Mouse (Mus musculus) limb, embryonic 12.5 days (tissue): ENCODE results near the gene Gm49721. TPM values are rescaled to one million over a fixed set of nuclear protein-coding genes. Genes with fewer than 3 reads are reported as not detected.
A peak's percentile ranks its signal among the peaks of the same experiment; 100 is the strongest.
"Not testable (repeated sequence)": the region's sequence is repeated elsewhere in the genome, so short reads cannot be mapped to it uniquely, and the experiment has no call there.

Experiments used
- ATAC-seq: fragments of 200-750 bp; cut with Nextera tagmentation; 2 replicates; pipeline ENCODE4 v1.8.0; 2017; ENCODE audit warnings: low read depth, moderate TSS enrichment; ENCODE audit not compliant: insufficient number of reproducible peaks, insufficient read depth, low FRiP score, low TSS enrichment
- H3K27ac ChIP-seq: fragments of 300-500 bp; sonication (generic); 2 replicates; pipeline ENCODE4 v1.5.1; 2016; ENCODE audit warnings: mild to moderate bottlenecking, moderate library complexity
- H3K27me3 ChIP-seq: fragments of 300-500 bp; sonication (generic); 2 replicates; pipeline ENCODE4 v1.6.1; 2016; ENCODE audit warnings: mild to moderate bottlenecking, moderate library complexity
- H3K36me3 ChIP-seq: fragments of 300-500 bp; sonication (generic); 2 replicates; pipeline ENCODE4 v1.6.1; 2016; ENCODE audit warnings: mild to moderate bottlenecking, moderate library complexity
- H3K4me1 ChIP-seq: fragments of 300-500 bp; sonication (generic); replicated peaks from 2 replicates; pipeline ENCODE4 v1.6.1; 2016
- H3K4me2 ChIP-seq: fragments of 300-500 bp; sonication (generic); 2 replicates; pipeline ENCODE4 v1.6.1; 2016; ENCODE audit warnings: mild to moderate bottlenecking, moderate library complexity
- H3K4me3 ChIP-seq: fragments of 300-500 bp; sonication (generic); replicated peaks from 2 replicates; pipeline ENCODE4 v1.5.1; 2016; ENCODE audit warnings: mild to moderate bottlenecking
- H3K9ac ChIP-seq: fragments of 300-500 bp; sonication (generic); replicated peaks from 2 replicates; pipeline ENCODE4 v1.6.1; 2016; ENCODE audit warnings: mild to moderate bottlenecking, moderate library complexity
- H3K9me3 ChIP-seq: fragments of 300-500 bp; sonication (generic); 2 replicates; pipeline ENCODE4 v1.6.1; 2016; ENCODE audit warnings: mild to moderate bottlenecking, moderate library complexity
- WGBS: fragments of 180-500 bp; shearing (Covaris S2); methylation state at CpG from one replicate; pipeline ENCODE4 v1.1.7; 2016; 5-methylcytosine and 5-hydroxymethylcytosine counted together
- polyA plus RNA-seq: library from polyadenylated mRNA; unstranded; fragments of >200 nt; fragmentation: Nextera tagmentation; extraction: Ambion mirVana; gene quantifications from 2 replicates; pipeline ENCODE4 v1.2.1, GENCODE M21; 2016

The Gm49721 gene
- polyA plus RNA-seq, 1 experiment from 2014 or later, result 0.56 TPM

DNA sequence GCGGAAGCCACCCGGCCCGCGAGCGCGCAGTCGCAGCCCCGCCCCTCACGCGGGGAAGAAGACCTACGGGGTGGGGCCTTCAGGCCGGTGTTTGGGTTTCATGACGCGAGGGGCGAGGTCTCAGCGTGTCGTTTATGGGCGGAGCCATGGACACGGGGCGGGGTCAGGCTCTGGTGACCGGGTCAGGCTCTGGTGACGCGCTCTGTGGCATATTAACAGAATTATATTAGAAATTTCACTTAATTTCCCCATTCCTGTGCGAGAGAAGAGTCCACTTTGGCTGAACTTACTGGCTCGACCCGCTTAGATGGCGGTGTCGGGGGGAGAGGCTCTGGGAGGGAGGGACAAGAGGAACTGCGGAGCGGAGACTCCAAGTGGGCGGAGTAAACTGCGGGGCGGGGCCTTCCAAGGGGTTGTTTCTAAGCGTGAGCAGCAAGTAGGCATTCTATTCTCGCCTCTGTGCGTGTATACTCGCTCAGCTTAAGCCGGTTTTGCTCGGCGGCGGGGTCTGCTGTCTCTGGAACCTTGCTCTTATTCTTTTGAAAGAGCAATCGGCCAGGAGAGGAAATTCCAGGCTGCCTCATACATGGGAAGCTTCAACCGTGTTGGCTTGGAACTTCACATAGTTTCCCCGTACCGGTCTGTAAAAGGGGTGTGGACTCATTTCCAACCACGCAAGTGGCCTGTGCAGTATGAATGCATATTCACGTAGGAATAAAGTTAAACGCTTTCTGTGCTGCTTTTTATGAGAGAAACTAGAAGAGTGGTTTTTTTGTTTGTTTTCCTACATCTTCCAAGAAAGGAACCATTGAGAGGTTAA, 17.3 kb upstream of the Gm49721 start:
- under 1% methylated on average over 18 of the region's 48 CpGs for WGBS
- not testable (repeated sequence) for H3K4me1 ChIP-seq, H3K36me3 ChIP-seq, H3K27me3 ChIP-seq, H3K9ac ChIP-seq, H3K27ac ChIP-seq, H3K9me3 ChIP-seq
- H3K4me2 ChIP-seq, result peak overlapping the region; percentile 44
- peak; percentile 94 for ATAC-seq
- H3K4me3 ChIP-seq, result peak overlapping the region; percentile 51

DNA sequence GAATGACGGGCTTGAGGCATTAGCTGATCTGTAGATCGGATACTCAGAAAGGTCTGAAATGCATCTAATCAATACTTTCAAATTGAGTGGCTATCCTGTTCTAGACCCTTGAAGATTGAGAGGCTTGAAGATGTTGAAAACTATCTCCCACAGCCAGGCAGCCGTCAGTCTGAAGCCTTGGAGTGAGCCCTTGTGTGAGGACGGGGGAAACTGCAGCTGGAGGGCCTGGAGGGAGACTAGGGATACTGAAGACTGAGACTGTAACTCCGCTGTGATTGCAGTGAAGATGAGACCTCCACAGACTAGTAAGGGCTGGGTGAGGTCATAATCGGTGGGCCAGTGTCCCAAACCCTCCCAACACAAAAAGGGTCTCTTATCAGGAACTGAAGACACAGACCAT, 16.4 kb upstream of the Gm49721 start:
- not testable (repeated sequence) for H3K9ac ChIP-seq, H3K4me3 ChIP-seq, ATAC-seq, H3K9me3 ChIP-seq, H3K4me1 ChIP-seq, H3K27ac ChIP-seq, H3K36me3 ChIP-seq, H3K4me2 ChIP-seq, H3K27me3 ChIP-seq
- WGBS, result 79% methylated on average over 4 of the region's 6 CpGs

DNA sequence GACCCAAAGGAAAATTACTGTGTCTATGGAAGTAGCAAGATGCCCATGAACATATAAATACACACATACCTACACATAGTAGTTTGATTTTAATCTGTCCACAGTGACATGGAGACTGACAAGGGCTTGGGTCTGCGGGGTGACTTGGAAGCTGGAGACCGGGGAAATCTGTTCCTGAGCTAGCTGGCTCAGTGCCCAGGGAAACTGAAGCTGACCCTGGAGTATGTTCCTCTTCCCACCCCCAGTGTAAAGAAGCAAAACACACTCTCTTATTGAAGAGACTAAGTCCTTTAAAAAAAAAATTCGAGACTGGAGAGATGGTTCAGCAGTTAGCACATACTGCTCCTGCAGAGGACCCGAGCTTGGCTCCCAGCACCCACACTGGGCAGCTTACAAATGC, 15.8 kb upstream of the Gm49721 start:
- ATAC-seq, H3K36me3 ChIP-seq, H3K27ac ChIP-seq, H3K27me3 ChIP-seq, H3K4me2 ChIP-seq, H3K4me3 ChIP-seq, H3K9me3 ChIP-seq, H3K9ac ChIP-seq, H3K4me1 ChIP-seq: not testable (repeated sequence)
- WGBS, result 82% methylated on average over 4 of the region's 4 CpGs

DNA sequence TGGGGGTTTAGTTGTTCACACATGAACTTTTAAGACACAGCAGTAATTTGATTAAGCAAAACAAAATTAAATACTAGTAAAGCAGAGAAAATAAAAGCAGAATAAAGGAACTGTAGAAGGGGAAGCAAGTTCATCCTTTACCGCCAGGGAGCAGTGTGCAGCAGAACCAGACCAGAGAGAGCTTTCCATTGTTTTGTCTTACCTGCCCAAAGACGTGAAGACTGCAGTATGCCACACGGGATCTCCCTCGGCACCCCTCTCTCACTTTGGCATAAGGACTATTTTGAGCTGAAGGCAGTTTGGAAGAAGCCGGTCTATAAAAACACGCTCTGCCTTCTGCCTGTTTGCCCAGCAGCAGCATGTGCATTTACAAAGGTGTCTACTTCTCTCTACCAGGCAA, 13.3 kb upstream of the Gm49721 start:
- ATAC-seq, result not testable (repeated sequence)
- 13% methylated on average over 6 of the region's 6 CpGs for WGBS

DNA sequence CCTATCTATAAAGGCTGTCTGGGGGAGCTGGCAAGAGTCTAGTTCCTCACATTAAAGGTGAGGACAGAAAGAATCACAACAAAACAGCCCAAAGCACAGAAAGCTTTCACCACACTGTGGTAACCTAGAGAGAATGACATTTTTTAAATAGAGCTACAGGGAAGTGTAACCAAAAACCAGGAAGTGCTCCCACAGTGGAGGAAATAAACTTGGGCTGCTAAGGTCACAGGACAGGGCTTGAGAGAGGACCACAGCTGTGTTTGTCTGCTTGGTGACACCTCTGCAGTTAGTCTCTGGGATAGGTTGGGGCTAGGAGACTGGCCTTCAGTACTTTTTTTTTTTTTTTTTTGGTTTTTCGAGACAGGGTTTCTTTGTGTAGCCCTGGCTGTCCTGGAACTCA, 11.0 kb upstream of the Gm49721 start:
- not testable (repeated sequence) for H3K4me3 ChIP-seq, H3K36me3 ChIP-seq, H3K4me1 ChIP-seq, H3K4me2 ChIP-seq, H3K27me3 ChIP-seq, H3K27ac ChIP-seq, H3K9ac ChIP-seq, ATAC-seq, H3K9me3 ChIP-seq
- 29% methylated on average over 1 of the region's 1 CpGs for WGBS

More for the DNA sequence above, 13.3 kb upstream of the Gm49721 start:
- not testable (repeated sequence) for H3K27me3 ChIP-seq, H3K4me3 ChIP-seq, H3K4me1 ChIP-seq, H3K9ac ChIP-seq, H3K4me2 ChIP-seq, H3K36me3 ChIP-seq, H3K9me3 ChIP-seq, H3K27ac ChIP-seq

DNA sequence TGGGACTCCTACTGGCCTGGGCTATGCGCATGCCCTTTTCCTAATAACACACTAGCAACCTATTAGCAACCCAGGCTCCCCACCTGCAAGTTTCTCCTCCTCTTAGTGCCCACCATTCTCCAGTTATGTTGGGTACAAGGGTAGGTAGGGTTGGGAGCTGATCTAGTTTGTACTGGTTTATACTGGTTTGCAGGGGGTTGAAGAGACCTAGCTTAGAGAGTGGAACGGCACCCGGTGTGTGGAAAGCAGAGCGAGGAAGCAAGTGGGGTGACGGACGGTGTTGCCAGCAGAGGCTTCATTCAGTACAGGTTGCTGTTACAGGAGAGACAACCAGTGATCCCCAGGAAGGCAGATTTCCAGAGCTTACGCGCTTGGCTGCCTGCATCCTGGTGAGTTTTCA, 8.4 kb upstream of the Gm49721 start, which contains the start of gene Rnaset2b:
TSS of gene Rnaset2b (plus strand) at position 301 of the 400 bp plus-strand sequence.
- not testable (repeated sequence) for H3K36me3 ChIP-seq, H3K9ac ChIP-seq, H3K4me3 ChIP-seq, ATAC-seq, H3K27me3 ChIP-seq, H3K27ac ChIP-seq, H3K4me1 ChIP-seq, H3K9me3 ChIP-seq, H3K4me2 ChIP-seq
- whole genome bisulfite sequencing, result no CpG with 5 or more reads among the region's 8 CpGs

DNA sequence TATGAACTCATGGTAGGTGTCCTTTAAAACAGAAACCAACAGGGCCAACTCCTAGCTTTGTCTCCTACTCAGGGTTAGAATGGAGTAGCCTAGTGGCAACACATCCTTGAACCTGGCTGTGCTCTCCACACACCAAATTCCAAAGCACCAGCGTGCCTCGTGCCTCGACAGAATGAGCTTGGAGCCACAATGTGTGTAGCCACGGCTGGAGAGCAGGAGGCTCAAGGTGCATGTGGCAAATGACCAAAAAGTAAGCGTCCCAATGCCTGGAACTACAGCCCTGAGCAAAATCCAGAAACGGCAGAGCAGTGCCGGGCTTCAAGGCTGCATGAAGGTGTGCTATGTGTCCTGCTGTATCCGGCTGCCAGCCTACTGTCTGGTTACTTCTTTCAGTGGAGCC, 7.5 kb upstream of the Gm49721 start:
- H3K4me2 ChIP-seq, H3K4me1 ChIP-seq, H3K4me3 ChIP-seq, H3K36me3 ChIP-seq, ATAC-seq, H3K27me3 ChIP-seq, H3K27ac ChIP-seq, H3K9me3 ChIP-seq, H3K9ac ChIP-seq: not testable (repeated sequence)
- WGBS, result 77% methylated on average over 8 of the region's 8 CpGs

DNA sequence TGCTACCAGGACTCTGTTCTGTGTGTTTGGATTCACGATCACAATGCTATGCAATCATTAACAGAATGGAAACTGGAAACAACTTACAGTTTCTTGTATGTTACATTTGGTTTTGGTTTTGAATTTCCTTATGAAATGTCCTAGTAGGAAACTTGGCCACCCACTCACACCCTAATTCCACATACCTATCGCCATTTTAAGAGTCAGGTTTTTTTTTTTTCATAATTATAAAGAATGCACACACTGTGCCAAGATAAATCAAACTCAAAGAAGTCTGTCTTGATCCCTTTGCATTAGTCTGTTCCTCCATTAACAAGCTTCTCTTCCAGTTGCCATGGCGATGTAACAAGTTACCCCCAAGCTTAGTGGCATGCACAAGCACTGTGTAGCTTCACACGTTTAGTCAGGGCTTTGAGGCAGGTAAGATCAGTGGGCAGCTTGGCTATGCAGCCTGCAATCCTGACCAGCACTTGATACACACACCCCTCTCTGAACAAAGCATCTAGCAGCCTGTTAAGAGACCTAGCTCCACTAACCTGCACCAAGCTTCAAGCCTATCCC, 5.8 kb upstream of the Gm49721 start:
- not testable (repeated sequence) for ATAC-seq, H3K9me3 ChIP-seq, H3K27ac ChIP-seq, H3K27me3 ChIP-seq, H3K4me2 ChIP-seq, H3K4me1 ChIP-seq, H3K36me3 ChIP-seq, H3K4me3 ChIP-seq, H3K9ac ChIP-seq
- 63% methylated on average over 4 of the region's 4 CpGs for WGBS

DNA sequence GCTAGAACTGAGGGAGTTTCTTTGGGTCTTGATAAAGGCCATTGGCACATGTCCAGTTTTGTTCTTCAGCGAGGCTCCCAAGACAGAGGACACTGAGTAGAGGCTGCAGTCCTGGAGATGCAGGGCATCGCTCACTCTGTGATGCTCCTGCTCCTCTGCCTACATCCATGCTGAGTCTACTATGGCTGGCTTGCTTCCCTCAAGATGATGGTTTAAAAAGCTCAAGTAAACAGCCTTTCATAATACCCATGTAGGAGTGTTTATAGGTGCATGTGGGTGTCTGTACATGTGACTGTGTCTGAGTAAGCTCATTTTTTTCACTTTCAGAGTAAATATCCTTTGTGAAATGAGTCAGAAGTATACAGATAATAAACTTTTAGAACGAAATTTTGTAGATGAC, 3.7 kb upstream of the Gm49721 start:
- not testable (repeated sequence) for H3K4me2 ChIP-seq, H3K4me3 ChIP-seq, H3K9me3 ChIP-seq, ATAC-seq, H3K4me1 ChIP-seq, H3K27me3 ChIP-seq, H3K27ac ChIP-seq, H3K9ac ChIP-seq, H3K36me3 ChIP-seq
- WGBS, result 80% methylated on average over 3 of the region's 3 CpGs

DNA sequence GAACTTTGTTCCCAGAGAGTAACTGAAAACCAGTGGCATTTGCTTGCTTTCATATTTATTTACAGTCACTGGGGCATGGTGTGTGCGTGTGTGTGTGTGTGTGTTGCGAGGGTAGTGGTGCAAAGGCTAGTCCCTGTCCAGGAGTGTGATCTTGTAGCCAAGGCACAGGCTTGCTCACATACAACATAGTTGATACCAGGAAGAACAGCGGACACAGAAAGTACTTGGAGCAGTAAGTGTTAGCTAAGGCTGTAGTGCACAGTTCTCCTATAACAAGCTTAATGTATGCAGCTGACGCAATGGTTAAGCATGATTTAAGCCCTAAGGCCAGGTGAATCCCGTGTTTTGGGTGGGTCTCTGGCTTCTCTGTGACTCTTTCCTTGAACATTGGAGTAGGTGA, 676 bp downstream of the Gm49721 start:
- WGBS, result 27% methylated on average over 5 of the region's 5 CpGs
- H3K36me3 ChIP-seq, H3K9me3 ChIP-seq, ATAC-seq, H3K4me1 ChIP-seq, H3K27me3 ChIP-seq, H3K27ac ChIP-seq: not testable (repeated sequence)
- peak overlapping the region; percentile 54; the same call in 1 of the 2 replicates for H3K9ac ChIP-seq
- H3K4me3 ChIP-seq, result peak overlapping the region; percentile 53
- peak overlapping the region; percentile 56 for H3K4me2 ChIP-seq

DNA sequence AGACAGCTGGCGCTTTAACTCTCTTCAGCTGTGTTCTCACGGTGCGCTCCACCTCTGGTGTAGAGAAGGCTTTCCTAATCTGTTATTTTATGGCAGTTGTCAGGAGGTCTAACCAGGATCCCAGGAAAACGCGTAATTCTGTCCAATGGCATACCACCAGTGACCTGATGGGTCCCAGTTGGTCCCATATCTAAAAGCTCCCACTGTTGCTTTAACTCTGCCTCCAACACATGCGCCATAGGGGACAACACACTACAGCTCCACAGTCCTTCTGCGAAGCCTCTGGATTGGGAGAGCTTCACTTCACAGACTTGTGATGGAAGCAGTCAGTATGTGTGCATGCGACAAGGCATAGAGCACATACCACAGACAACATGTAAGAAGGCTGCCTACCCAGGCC, 1.4 kb downstream of the Gm49721 start:
- H3K36me3 ChIP-seq, H3K9ac ChIP-seq, ATAC-seq, H3K9me3 ChIP-seq, H3K4me2 ChIP-seq, H3K4me3 ChIP-seq, H3K27me3 ChIP-seq, H3K27ac ChIP-seq, H3K4me1 ChIP-seq: not testable (repeated sequence)
- 81% methylated on average over 5 of the region's 8 CpGs for WGBS

DNA sequence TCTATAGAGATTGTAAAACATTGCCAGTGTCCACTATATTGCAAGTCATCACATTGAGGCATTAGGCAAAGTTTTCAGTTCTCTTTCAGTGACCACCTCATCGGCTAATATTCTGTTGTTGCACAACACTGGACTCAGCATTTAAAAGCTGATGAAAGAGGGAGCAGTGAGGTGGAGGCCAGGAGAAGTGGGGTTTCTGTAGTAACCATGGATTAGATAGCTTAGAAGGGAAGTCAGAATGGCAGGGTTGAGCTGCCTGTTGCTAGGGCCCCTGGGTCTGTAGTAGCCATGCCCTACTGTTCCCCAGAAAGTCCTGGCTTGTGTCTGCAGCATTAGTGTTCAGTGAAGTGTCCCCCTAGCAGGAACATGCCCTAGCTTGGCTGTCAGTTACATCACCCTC, 7.4 kb downstream of the Gm49721 start:
- ATAC-seq, result not testable (repeated sequence)

More for the DNA sequence above, 7.4 kb downstream of the Gm49721 start:
- not testable (repeated sequence) for H3K9me3 ChIP-seq, H3K4me2 ChIP-seq, H3K4me3 ChIP-seq, H3K36me3 ChIP-seq, H3K9ac ChIP-seq, H3K27ac ChIP-seq, H3K4me1 ChIP-seq, H3K27me3 ChIP-seq
- 100% methylated on average over 1 of the region's 1 CpGs for WGBS
